Mouse (Mus musculus) T-helper 1 cell (primary cell): ENCODE data around the gene 2200002D01Rik.
"Not testable (repeated sequence)": the region's sequence is repeated elsewhere in the genome, so short reads cannot be mapped to it uniquely, and the experiment has no call there.

ENCODE experiments used
- in situ Hi-C: fragments of 300-600 bp; cut with MboI, MseI; formaldehyde crosslinking; loops from one replicate; pipeline ENCODE4 v1.15.1; 2025; ENCODE audit warnings: high pct_unique_total_duplicates

The 2200002D01Rik gene

GRCm38 (mm10) chr7:29238019-29238967 is 10.0 kb downstream of the 2200002D01Rik start, which contains the start of gene Yif1b:
Yif1b (plus strand) TSS chr7:29238329.
- in situ Hi-C loops: no loop called here

GRCm38 (mm10) chr7:29237596-29237995 is 10.7 kb downstream of the 2200002D01Rik start:
- in situ Hi-C loops: not testable (repeated sequence)

- in situ Hi-C loops: no loop called here
Observed at GRCm38 (mm10) chr7:29236593-29236992, 11.7 kb downstream of the 2200002D01Rik start.

- in situ Hi-C loops: no loop called here
Observed at GRCm38 (mm10) chr7:29234661-29235060, 13.6 kb downstream of the 2200002D01Rik start.

GRCm38 (mm10) chr7:29233745-29234144 is 14.5 kb downstream of the 2200002D01Rik start:
- in situ Hi-C loops: no loop called here

GRCm38 (mm10) chr7:29232247-29233013 is 15.8 kb downstream of the 2200002D01Rik start, which contains the start of gene Kcnk6:
Kcnk6 (minus strand) TSS chr7:29232515.
- in situ Hi-C loops: no loop called here

- in situ Hi-C loops: no loop called here
Observed at GRCm38 (mm10) chr7:29231517-29231916, 16.7 kb downstream of the 2200002D01Rik start.

GRCm38 (mm10) chr7:29230560-29230959 is 17.7 kb downstream of the 2200002D01Rik start:
- in situ Hi-C loops: no loop called here

GRCm38 (mm10) chr7:29228202-29228601 is 20.1 kb downstream of the 2200002D01Rik start:
- in situ Hi-C loops: no loop called here

GRCm38 (mm10) chr7:29225520-29225919 is 22.7 kb downstream of the 2200002D01Rik start:
- in situ Hi-C loops: no loop called here

GRCm38 (mm10) chr7:29224756-29225394 is 23.4 kb downstream of the 2200002D01Rik start:
- in situ Hi-C loops: no loop called here

- in situ Hi-C loops: loop anchor here (5.0 kb wide), 1 partner anchor 38 kb away; no protein-coding TSS in a partner anchor
Observed at GRCm38 (mm10) chr7:29214846-29215245, 33.4 kb downstream of the 2200002D01Rik start.

GRCm38 (mm10) chr7:29214236-29214635 is 34.0 kb downstream of the 2200002D01Rik start:
- in situ Hi-C loops: loop anchor here (5.0 kb wide), 1 partner anchor 37 kb away; no protein-coding TSS in a partner anchor

GRCm38 (mm10) chr7:29213675-29214082 is 34.6 kb downstream of the 2200002D01Rik start, which contains the start of gene Catsperg1:
Catsperg1 (minus strand) TSS chr7:29214035.
- in situ Hi-C loops: loop anchor here (5.0 kb wide), 1 partner anchor 36 kb away; no protein-coding TSS in a partner anchor

GRCm38 (mm10) chr7:29212775-29213560 is 35.3 kb downstream of the 2200002D01Rik start:
- in situ Hi-C loops: loop anchor here (5.0 kb wide), 1 partner anchor 36 kb away; no protein-coding TSS in a partner anchor

- in situ Hi-C loops: loop anchor here (5.0 kb wide), 1 partner anchor 35 kb away; no protein-coding TSS in a partner anchor
Observed at GRCm38 (mm10) chr7:29212199-29212765, 36.0 kb downstream of the 2200002D01Rik start.

GRCm38 (mm10) chr7:29211415-29212198 is 36.7 kb downstream of the 2200002D01Rik start:
- in situ Hi-C loops: loop anchor here (5.0 kb wide), 1 partner anchor 34 kb away; no protein-coding TSS in a partner anchor

GRCm38 (mm10) chr7:29211013-29211412 is 37.3 kb downstream of the 2200002D01Rik start:
- in situ Hi-C loops: loop anchor here (5.0 kb wide), 1 partner anchor 34 kb away; no protein-coding TSS in a partner anchor

- in situ Hi-C loops: no loop called here
Observed at GRCm38 (mm10) chr7:29202577-29202976, 45.7 kb downstream of the 2200002D01Rik start.
